Mouse (Mus musculus): Measurements from ENCODE around the gene Zfp37. TPM values are rescaled to one million over a fixed set of nuclear protein-coding genes. Genes with fewer than 3 reads are reported as not detected.
A peak's percentile ranks its signal among the peaks of the same experiment; 100 is the strongest.
"Not testable (repeated sequence)": the region's sequence is repeated elsewhere in the genome, so short reads cannot be mapped to it uniquely, and the experiment has no call there.

Zfp37 gene
- not detected in 2 replicates for total RNA-seq (2017)

DNA sequence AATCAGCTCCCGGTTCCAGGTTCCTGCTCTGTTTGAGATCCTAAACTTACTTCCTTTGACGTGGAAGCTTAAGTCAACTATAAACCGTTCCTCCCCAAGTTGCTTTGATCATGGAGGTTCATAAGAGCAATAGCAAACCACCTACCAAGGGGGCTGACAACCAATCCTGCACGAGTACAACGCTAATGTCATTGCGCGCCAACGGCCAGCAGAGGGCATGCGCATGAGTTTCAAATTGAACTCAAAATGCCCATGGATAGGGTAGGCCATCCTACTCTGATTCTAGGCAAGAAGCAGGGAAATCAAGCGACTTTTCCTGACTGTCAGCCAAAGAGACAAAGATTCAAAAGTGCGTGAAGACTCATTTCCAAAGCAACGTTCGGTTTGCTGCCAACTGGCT is at the start of gene Zfp37:
TSS of gene Zfp37 (minus strand) at position 279 of the 400 bp plus-strand sequence.
- ATAC-seq (ENCODE audit: extremely low read depth, insufficient number of reproducible peaks, low FRiP score, poor library complexity, severe bottlenecking), result no peak

DNA sequence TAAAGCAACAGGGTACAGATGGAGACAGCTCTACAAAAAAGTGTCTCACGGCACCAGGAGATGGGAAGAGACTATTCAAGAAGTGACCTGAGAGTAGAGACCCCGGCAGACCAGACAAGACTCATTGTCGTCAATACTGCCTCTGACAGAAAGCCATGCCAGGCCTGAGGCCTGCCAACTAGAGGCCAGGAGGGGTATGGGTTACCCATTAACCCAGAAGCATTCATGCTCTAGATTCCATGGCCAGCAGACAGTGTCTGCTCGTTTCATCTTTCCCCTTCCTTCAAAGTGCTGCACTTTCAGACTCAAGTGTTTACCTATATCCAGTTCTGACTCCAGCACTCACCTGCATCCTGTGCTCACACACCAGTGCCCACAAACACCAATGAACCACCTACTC is 47.2 kb upstream of the Zfp37 start:
- ATAC-seq (ENCODE audit: extremely low read depth, insufficient number of reproducible peaks, low FRiP score, poor library complexity, severe bottlenecking), result no peak

DNA sequence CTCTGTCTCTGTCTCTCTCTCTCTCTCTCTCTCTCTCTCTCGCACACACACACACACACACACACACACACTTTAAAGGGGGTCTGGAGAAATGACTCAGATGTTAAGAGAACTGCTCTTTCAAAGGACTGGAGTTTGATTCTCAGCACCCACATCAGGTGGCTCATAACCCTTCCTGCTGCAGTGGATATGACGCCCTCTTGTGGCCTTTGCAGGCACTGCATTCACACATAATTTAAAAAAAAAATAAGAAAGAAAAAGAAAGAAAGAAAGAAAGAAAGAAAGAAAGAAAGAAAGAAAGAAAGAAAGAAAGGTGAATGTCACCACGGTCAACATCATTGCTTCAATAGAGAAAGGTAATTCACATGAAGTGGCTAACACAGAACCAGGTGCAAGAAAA is 46.4 kb upstream of the Zfp37 start:
- ATAC-seq (ENCODE audit: extremely low read depth, insufficient number of reproducible peaks, low FRiP score, poor library complexity, severe bottlenecking), result no peak

DNA sequence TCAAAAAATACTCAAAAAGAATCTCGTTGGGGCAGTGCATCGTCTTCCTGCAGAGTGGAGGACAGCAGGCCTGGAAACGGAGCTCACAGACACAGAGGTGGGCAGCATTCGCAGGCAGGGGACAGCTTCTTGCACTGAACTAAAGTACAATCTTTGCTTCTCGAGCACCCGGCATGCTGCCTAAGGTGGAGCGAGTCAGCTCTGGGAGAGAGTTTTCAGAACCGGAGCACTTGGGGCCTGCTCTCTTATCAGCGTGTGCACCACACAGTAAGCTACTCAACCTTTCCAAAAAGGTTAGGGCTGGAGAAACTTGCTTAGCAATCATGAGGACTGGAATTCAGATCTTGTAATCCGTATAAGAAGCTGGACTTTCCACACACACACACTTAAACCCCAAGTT is 45.8 kb upstream of the Zfp37 start:
- ATAC-seq (ENCODE audit: extremely low read depth, insufficient number of reproducible peaks, low FRiP score, poor library complexity, severe bottlenecking), result no peak

DNA sequence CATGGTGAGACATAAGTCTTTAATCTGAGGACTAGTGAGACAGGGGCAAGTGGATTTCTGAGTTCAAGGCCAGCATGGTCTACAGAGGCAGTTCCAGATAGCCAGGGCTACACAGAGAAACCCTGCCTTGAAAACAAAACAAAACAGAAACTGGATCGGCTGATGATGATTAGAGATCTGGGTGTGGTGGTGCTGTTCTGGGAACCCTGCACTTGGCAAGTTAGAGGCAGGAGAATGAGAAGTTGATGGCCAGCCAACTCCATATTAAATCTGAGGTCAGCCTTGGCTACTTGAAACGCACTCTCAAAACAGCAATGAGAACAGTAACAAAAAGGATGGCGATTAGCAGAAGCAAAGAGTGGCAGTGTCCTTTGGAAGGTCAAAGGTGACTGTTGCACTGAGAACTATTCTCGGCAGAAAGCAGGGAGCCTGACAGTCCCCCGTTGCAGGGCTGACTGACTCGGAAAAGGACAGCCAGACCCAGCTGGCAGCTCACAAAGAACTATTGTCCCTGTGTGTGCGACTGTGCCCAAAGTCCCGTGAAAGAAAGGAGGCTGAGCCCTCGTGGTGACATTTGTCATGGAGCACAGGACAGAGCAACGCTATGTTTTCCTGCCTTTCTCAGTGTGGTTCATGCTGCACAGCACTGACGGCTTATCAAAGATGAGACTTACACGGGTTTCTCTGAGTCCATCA is 44.1 kb upstream of the Zfp37 start:
- ATAC-seq (ENCODE audit: extremely low read depth, insufficient number of reproducible peaks, low FRiP score, poor library complexity, severe bottlenecking), result no peak

DNA sequence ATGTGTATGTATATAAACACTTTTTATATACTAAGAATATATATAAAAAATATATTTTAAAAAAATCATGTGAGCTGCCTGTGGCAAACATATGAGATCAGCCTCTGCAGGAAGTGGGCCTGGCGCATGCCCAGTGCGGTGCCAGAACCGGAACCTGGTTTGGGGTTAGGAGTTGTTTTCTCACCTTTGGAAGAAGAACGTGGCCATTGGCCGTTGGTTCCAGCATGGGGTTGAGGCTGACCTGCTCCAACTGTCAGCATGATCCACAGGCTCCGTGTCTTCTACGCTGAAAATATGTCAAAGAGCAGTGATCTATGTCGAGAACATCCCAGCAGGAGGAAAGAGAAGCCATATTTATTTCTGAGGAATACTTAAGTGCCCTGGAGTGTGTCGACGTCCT is 43.1 kb upstream of the Zfp37 start:
- no peak for ATAC-seq (ENCODE audit: extremely low read depth, insufficient number of reproducible peaks, low FRiP score, poor library complexity, severe bottlenecking)

DNA sequence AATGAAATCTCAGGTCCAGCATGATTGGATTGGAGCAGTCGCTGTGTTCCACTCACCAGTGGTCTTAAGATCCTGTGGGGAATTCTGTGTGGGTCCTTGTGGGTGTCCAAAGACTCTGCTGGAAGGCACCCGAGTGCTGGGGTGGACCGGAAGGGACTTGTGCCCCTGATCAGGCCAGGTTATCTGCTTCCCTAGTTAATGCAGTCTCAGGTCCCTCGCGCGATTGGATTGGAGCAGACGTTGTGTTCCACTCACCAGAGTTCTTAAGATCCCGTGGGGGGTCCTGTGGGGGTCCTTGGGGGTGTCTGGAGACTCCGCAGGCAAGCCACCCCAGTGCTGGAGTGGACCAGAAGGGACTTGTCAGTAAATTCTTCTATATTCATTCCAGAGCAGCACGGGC is 41.8 kb upstream of the Zfp37 start:
- ATAC-seq (ENCODE audit: extremely low read depth, insufficient number of reproducible peaks, low FRiP score, poor library complexity, severe bottlenecking), result no peak

DNA sequence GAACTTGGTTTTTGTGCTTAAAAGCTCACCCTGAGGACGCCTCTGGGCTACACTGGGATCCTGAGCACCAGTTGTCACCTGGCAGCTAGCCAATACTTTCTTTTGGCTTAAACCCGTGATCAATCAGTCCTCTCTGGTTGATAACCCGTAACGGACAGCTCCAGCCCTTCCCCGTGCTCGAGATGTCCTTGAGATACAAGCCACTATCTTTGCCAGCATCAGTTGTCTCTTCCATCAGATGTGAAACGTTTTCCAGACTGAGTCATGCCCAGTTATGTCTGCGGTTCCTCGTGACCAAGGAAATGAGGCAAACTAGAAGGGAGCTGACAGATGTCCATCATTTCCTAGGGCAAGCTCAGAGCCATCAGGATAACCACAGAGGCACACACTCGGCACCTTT is 36.3 kb upstream of the Zfp37 start:
- no peak for ATAC-seq (ENCODE audit: extremely low read depth, insufficient number of reproducible peaks, low FRiP score, poor library complexity, severe bottlenecking)

DNA sequence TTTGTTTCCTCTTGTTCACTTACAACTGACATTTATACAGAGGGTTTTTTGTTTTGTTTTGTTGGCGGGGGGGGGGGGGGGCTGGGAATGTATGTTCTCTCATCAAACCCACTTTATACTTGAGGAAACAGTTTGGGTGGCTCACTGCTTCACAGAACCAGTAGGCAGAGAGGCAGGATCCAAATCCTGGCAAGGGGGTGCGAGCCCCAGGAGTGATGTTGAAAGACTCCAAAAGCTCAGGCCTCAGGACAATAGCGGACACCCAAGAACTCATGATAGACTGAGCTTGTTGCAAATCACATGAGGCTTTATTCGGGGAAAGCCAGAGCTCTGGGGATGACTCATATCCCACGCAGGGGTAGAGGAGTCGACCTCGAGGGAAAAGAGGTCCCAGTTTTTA is 35.2 kb upstream of the Zfp37 start:
- not testable (repeated sequence) for ATAC-seq (ENCODE audit: extremely low read depth, insufficient number of reproducible peaks, low FRiP score, poor library complexity, severe bottlenecking)

DNA sequence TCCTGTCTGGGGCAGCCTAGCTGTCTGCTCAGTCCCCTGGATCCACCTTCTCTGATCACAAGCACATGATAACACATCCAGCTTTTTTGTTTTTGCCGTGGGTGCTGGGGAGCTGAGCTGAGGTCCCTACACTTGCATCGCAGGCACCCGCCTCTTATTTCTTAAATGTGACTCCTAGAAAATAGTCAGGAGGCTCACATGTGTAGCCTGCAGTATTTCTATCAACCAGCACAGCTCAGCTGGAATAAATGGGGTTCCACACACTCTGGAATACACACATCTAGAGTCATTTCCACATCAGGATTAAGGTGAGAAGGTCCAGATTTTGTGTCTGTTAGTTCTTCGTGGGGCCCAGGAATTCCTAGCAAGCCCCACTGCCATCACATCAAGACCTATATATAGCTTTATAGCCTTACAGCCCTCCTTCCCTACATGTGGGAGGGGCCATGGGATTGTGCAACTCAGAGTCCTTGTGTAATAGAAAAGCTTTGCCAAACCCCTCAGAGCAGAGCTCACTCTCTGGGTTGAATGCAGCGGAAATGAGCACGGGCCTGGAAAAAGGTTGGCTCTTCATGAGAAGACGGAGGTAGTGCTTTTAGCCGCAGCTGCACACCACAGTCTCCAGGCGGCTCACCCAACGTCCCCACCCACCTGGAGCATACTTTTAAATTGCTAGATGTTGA is 34.4 kb upstream of the Zfp37 start:
- ATAC-seq (ENCODE audit: extremely low read depth, insufficient number of reproducible peaks, low FRiP score, poor library complexity, severe bottlenecking), result no peak

DNA sequence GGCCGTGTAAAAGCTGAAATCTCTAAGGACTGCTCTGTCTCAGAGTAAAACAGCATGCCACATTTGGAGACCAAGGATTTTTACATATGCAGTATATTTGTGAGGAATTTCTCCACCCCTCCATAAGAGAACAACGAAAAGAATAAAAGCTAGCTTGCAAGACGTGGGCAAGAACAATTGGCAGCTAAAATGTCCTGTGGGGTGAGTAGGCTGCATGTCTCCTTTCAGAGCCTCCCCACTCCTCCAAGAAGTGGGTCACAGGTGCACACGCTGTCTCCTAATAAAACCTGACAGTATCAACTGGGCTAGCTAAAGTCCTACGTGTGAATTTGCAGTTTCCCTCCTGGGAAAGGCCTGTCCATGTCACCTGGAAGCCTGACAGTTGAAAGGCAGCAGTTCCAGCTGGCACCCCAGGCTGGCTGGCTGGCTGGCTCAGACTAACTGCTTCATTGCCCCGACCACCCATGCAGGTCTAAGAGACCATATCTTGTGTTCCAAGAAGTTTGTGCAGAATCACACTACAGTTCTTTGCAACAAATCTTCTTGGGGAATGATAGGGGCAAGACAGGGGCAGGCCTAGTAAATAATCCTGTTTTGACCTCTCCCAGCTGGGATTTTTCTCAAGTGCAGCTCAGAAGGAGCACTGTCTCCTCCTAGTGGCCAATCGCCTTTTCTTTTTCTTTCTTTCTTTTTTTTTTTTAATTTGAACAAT is 32.4 kb upstream of the Zfp37 start:
- ATAC-seq (ENCODE audit: extremely low read depth, insufficient number of reproducible peaks, low FRiP score, poor library complexity, severe bottlenecking), result no peak

DNA sequence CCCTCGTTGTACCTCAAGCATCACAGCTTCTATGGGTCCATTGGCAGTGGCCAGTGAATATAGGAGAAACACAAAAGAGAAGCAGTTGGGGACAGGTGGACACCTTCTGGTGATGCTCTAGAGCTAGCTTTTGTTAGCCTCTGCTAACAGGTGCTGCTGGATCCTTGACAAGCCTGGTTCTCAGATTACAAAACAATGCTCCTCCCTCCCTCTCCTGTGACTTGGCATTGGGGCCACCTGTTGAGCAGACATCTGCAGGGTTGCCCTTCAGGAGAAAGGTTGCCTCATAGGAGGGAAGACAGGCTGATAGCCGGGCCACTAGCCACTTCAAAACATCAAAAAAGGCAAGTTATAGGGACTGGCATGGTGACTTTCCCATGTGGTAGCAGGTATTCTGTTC is 31.4 kb upstream of the Zfp37 start, which contains the start of gene Slc31a2:
TSS of gene Slc31a2 (plus strand) at position 287 of the 400 bp plus-strand sequence.
- ATAC-seq (ENCODE audit: extremely low read depth, insufficient number of reproducible peaks, low FRiP score, poor library complexity, severe bottlenecking), result no peak

DNA sequence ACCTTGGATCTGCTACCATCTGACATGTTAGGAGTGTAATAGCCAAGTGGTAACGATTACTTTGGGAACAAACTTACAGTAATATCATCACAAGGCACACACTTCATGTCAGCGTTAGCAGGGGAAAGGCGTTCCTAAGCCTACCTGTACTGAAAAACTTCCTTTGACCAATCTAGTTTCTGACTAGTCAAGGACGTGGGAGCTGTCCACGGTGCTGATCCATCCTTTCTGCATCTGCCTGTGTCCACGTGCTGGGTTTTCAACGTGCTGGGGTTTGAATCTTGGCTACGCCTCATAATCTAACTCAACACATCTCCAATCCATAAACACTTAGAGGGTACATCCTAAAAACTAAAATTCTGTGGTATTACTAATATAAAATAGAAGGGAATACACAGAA is 26.1 kb upstream of the Zfp37 start:
- ATAC-seq (ENCODE audit: extremely low read depth, insufficient number of reproducible peaks, low FRiP score, poor library complexity, severe bottlenecking), result no peak

DNA sequence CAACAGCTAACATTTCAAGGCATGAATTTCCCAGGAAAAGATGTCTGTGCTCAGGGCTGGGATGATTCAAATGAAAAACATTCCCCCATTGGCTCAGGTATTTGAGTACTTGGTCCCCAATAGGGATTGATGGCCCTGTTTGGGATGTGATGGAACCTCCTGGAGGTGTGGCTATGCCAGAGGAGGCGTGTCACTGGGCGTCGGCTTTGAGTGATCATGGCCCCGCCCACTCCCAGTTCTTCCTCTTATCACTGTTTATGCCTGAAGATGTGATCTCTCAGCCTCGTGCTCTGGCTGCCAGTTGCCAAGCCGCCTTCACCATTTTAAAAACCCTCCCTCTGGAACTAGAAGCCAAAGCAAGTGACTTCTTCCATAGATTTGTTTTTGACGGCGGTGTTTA is 23.7 kb upstream of the Zfp37 start:
- no peak for ATAC-seq (ENCODE audit: extremely low read depth, insufficient number of reproducible peaks, low FRiP score, poor library complexity, severe bottlenecking)

DNA sequence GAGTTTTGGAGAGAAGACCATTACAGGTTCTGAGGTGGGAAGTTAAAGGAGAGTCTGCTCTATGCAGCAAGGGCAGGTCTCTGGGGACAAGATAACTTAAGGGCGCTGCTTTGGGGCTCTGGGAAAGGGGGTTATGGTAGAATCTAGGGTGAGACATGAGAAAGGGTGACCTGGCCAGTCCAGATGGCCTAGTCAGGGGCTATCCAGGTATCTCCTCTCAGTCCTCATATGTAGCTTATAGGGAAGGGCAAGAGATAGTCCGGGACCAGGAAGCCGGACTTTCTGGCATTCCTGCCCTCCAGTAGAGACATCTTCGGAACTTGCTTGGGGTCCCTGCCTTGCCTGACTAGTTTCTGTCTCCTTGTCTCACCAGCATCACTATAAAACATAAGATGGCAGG is 20.9 kb upstream of the Zfp37 start:
- ATAC-seq (ENCODE audit: extremely low read depth, insufficient number of reproducible peaks, low FRiP score, poor library complexity, severe bottlenecking), result no peak

DNA sequence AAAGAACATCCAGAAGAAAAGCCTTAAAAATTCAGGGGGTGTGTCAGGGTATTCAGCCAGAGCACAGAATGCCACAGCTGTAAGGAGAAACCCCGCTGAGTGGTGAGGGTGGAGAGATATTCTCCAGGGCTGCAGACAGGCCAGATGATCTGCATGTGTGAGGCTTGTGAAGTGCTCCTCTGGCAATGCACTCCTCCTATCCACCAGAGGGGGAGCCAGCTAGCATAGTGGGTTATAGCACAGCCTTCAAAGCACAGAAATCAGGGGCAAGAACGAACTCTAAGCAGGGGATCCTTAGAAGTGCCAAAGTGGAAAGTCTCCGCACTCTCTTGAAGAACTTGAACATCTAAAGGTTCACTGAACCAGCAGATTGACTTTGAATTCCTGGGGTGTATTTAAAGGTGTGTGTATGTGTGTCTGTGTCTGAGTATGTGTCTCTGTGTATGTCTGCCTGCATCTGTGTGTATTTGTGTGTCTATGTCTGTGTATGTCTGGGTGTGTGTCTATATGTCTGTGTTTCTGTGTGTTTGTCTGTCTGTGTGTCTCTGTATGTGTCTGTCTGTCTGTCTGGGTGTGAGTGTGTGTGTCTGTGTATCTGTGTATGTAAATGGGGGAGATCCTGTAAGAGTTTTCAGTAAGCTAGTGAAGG is 20.2 kb upstream of the Zfp37 start:
- no peak for ATAC-seq (ENCODE audit: extremely low read depth, insufficient number of reproducible peaks, low FRiP score, poor library complexity, severe bottlenecking)

DNA sequence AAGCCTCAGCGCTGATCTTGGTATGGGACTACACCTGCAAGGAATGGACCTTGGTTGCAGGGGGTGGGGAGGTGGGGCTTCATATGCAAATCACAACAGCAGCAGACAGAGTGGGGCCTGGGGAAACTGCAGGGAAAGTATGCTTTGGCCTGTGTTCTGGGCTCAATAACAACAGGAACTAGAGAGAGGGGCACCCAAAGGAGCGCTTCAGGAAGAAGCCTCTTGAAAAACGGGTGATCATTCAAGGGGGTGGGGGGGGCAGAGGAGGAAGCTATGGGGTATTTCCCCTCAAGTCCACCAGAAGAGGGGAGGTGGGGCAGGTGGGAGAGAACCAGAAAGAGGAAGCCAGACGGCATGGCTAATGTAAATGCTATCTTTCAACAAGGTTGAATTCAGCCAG is 17.5 kb upstream of the Zfp37 start:
- peak; percentile 36; the same call in 1 of the 2 replicates for ATAC-seq (ENCODE audit: extremely low read depth, insufficient number of reproducible peaks, low FRiP score, poor library complexity, severe bottlenecking)

DNA sequence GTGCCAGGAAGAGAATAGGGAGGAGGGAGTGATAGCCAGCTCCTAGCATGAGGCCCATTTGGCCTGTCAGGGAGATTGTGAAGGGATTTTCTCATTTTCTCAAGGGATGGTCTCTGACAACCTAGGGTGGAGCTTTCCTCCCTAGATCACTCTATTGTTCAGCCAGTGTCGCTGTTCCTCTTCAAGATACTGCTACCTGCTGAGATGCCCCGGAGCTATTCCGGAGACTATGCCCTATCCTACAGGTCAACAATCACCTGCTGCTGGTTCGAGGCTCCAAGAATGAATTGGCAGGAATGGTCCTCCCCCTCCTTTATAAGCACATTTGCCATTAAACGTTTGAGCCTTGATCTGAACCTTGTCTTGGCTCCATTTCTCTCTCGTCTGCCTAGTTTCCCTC is 9.7 kb upstream of the Zfp37 start:
- no peak for ATAC-seq (ENCODE audit: extremely low read depth, insufficient number of reproducible peaks, low FRiP score, poor library complexity, severe bottlenecking)

DNA sequence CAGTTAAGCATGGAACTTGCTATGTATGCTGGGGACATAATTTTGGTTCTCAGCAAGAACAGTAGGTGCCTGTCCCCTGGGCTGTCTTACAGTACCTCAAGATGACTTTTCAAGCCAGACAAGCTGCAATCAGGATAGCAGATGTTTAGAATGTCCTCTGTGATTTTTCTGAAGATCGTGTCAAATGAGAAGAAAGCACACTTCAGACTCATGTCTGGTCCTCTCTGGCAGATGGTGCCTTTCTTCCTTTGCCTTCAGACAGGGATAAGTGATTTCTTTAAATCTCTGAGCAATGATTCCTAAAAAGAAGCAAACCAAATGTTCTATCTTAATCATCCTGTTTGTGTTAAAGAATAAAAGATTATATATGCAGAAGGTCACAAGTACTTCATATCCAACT is 694 bp downstream of the Zfp37 start:
- no peak for ATAC-seq (ENCODE audit: extremely low read depth, insufficient number of reproducible peaks, low FRiP score, poor library complexity, severe bottlenecking)

DNA sequence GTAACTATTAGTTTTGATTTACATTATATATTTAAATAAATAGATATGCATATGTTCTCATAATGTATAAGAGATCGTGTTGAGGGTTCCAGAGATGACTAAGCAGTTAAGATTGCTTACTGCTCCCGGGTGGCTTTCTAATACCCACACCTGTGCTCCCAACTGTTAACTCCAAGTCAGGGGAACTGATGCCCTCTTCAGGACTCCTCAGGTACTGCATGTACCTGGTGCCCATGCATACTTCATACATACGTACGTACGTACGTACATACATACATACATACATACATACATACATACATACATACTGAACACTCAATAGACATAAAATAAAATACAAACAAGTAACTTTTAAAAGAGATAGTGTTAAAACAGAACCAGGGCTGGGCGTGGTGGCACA is 1.4 kb downstream of the Zfp37 start:
- no peak for ATAC-seq (ENCODE audit: extremely low read depth, insufficient number of reproducible peaks, low FRiP score, poor library complexity, severe bottlenecking)
